Comparison of ENCODE assay signal across 8 mouse cellular contexts in the genomic region with DNA sequence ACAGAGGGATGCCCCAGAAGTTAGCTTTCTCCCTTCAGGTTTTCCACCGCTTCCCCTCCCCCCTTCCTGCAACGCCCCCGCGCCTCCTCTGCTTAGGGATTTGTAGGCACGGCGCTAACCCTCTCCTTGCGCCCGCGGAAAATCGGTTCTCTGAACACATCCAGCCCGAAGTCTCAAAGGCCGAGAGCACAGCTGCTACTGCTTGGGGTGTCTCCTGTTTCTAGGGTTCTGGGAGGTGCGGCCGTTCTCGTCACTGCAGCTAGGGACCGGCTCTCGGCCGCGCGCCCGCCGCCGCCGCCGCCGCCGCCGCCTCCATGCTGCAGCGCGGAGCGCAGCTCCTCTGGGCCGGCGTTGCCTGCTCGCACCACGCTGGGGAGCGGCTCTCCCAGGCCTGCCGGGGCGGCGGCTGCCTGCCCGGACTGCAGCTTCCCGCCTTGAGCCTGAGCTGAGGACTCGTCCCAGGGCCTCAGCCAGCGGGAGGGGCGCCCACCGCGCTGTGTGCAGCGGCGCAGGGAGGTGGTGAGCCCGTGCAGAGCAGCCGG. TPM values are rescaled to one million over a fixed set of nuclear protein-coding genes. Genes with fewer than 3 reads are reported as not detected.
DNase-seq lines count a peak whose midpoint lies in the region; ATAC-seq and TF ChIP-seq lines count a peak whose summit lies in the region.

Gene Lrfn5 (plus strand): TSS at position 322 of the 542 bp plus-strand sequence.

- no peak for TF ChIP-seq CTCF in kidney, postnatal 0 days (IDR thresholded peaks at IDR 0.05; ENCODE audit: low read depth)

- peak within 1 kb of the TSS; percentile 85 for H3K4me2 ChIP-seq in heart, embryonic 11.5 days
- peak within 1 kb of the TSS; percentile 92 for H3K4me2 ChIP-seq in kidney, postnatal 0 days (ENCODE audit: low read length)
- peak within 1 kb of the TSS; percentile 57 for H3K4me2 ChIP-seq in liver, embryonic 13.5 days

- DNase-seq in heart, adult 11 months = no peak
- peak; percentile 71 to 81 for DNase-seq in cerebellum, postnatal 14 days
- DNase-seq in frontal cortex, postnatal 36 days (ENCODE audit: low spot score in 2 of 2) = peak; percentile 65 to 76
- DNase-seq in kidney, postnatal 0 days (ENCODE audit: low spot score) = peak; percentile 57
- no peak for DNase-seq in liver, embryonic 13.5 days
- peak; percentile 80 for DNase-seq in right cerebral cortex, adult 18-20 months

- ATAC-seq in heart, embryonic 11.5 days (replicated peaks; ENCODE audit: insufficient number of reproducible peaks, low FRiP score, low TSS enrichment) = peak; percentile 82
- ATAC-seq in kidney, postnatal 0 days (replicated peaks; ENCODE audit: low FRiP score, low read depth) = peak; percentile 89
- peak; percentile 29; the same call in 1 of the 2 replicates for ATAC-seq in liver, embryonic 13.5 days (ENCODE audit: low read depth)
- no peak for ATAC-seq in inflammation-experienced regulatory T-cells, adult 6 months

- no peaks in the 10 kb centered on the region for H3K9me3 ChIP-seq in heart, embryonic 11.5 days (replicated peaks; ENCODE audit: control insufficient read depth, low read length)
- no peaks in the 10 kb centered on the region for H3K9me3 ChIP-seq in kidney, postnatal 0 days (replicated peaks; ENCODE audit: low read length)
- H3K9me3 ChIP-seq in liver, embryonic 13.5 days (replicated peaks) = no peaks in the 10 kb centered on the region

- H3K4me1 ChIP-seq in heart, embryonic 11.5 days (ENCODE audit: control insufficient read depth, insufficient read depth, low read length) = peaks cover 6% of the 10 kb centered on the region; the same call in 1 of the 2 replicates
- 0 out of 2 replicates have a peak, but pooled peaks cover 3% of the 10 kb centered on the region for H3K4me1 ChIP-seq in kidney, postnatal 0 days (replicated peaks; ENCODE audit: insufficient read depth, low read length)
- H3K4me1 ChIP-seq in liver, embryonic 13.5 days (replicated peaks) = no peaks in the 10 kb centered on the region

- under 1% methylated on average over 40 of the region's 50 CpGs for WGBS in heart, embryonic 11.5 days (ENCODE audit: insufficient replicate concordance)
- under 1% methylated on average over 48 of the region's 50 CpGs for WGBS in kidney, postnatal 0 days
- 1% methylated on average over 50 of the region's 50 CpGs for WGBS in liver, embryonic 13.5 days (ENCODE audit: insufficient replicate concordance)

- H3K27ac ChIP-seq in heart, embryonic 11.5 days (ENCODE audit: low read depth, low read length) = no peak within 1 kb of the TSS
- no peak within 1 kb of the TSS for H3K27ac ChIP-seq in kidney, postnatal 0 days
- no peak within 1 kb of the TSS for H3K27ac ChIP-seq in liver, embryonic 13.5 days

- H3K27me3 ChIP-seq in heart, embryonic 11.5 days (ENCODE audit: control insufficient read depth, insufficient read depth, low read length) = peaks cover 29% of the 10 kb centered on the region
- peaks cover 40% of the 10 kb centered on the region for H3K27me3 ChIP-seq in kidney, postnatal 0 days (ENCODE audit: insufficient read depth, low read length)
- H3K27me3 ChIP-seq in liver, embryonic 13.5 days = peaks cover 56% of the 10 kb centered on the region

- peak within 1 kb of the TSS; percentile 52; the same call in 1 of the 2 replicates for H3K9ac ChIP-seq in heart, embryonic 11.5 days (ENCODE audit: low read depth, low read length)
- H3K9ac ChIP-seq in kidney, postnatal 0 days (ENCODE audit: low read depth, low read length) = 0 out of 2 replicates have a peak within 1 kb of the TSS, but pooled peaks have one; percentile 32
- no peak within 1 kb of the TSS for H3K9ac ChIP-seq in liver, embryonic 13.5 days

- H3K4me3 ChIP-seq in heart, embryonic 11.5 days (ENCODE audit: low read depth, low read length) = peak within 1 kb of the TSS; percentile 62
- peak within 1 kb of the TSS; percentile 49 for H3K4me3 ChIP-seq in kidney, postnatal 0 days (replicated peaks; ENCODE audit: low read depth, low read length)
- H3K4me3 ChIP-seq in liver, embryonic 13.5 days (replicated peaks) = peak within 1 kb of the TSS; percentile 47

- no peaks in the 10 kb centered on the region for H3K36me3 ChIP-seq in heart, embryonic 11.5 days (ENCODE audit: control insufficient read depth, insufficient read depth, low read length)
- no peaks in the 10 kb centered on the region for H3K36me3 ChIP-seq in kidney, postnatal 0 days (ENCODE audit: insufficient read depth, low read length)
- H3K36me3 ChIP-seq in liver, embryonic 13.5 days = no peaks in the 10 kb centered on the region

RNA-seq across cellular contexts. Expression of gene Lrfn5, which starts in this region (rescaled TPM):
- 0.30 and 0.34 TPM in 2 replicates for polyA plus RNA-seq in heart, embryonic 11.5 days (2014; fragmentation: Nextera tagmentation; extraction: Ambion mirVana)
- polyA plus RNA-seq in kidney, postnatal 0 days (2015; fragmentation: Nextera tagmentation; extraction: Ambion mirVana) = 0.33 and 0.37 TPM in 2 replicates
- polyA plus RNA-seq in liver, embryonic 13.5 days (2015; fragmentation: Nextera tagmentation; extraction: Ambion mirVana) = 0.07 and 0.13 TPM in 2 replicates
- polyA plus RNA-seq in inflammation-experienced regulatory T-cells, adult 6 months (2017; shearing (Covaris generic)) = under 1 TPM in 1 of 3 experiments, not detected in 2; 0.08 TPM

Comparison
In these comparisons a context has a peak if more than half of its experiments do, and no peak if none do; other contexts are left out.
1. Peak in ATAC-seq, H3K4me3 ChIP-seq, H3K9ac ChIP-seq and H3K4me2 ChIP-seq in heart, embryonic 11.5 days; RNA of the gene not detected or under 1 TPM.
2. Peak in DNase-seq, ATAC-seq, H3K4me3 ChIP-seq, H3K9ac ChIP-seq and H3K4me2 ChIP-seq in kidney, postnatal 0 days; RNA of the gene not detected or under 1 TPM.
3. Peak in ATAC-seq, H3K4me3 ChIP-seq and H3K4me2 ChIP-seq in liver, embryonic 13.5 days; RNA of the gene not detected or under 1 TPM.
4. DNase-seq: peak in cerebellum, postnatal 14 days (2 of 2), frontal cortex, postnatal 36 days (2 of 2) and right cerebral cortex, adult 18-20 months (single experiment); none in heart, adult 11 months (single experiment) and liver, embryonic 13.5 days (single experiment).
5. Peak in every context shown above with its lines, with median percentiles within 50 percentile points of each other: H3K4me2 ChIP-seq and H3K4me3 ChIP-seq.